Mouse (Mus musculus) c-Kit-positive CD71-positive TER-119-positive erythroid progenitor cells, embryonic 14.5 days (primary cell): ENCODE data around the gene Stk11ip.

Source experiments
- DNase-seq: peaks from one replicate; pipeline ENCODE4 v3.0.0-alpha.2; 2013; ENCODE audit warnings: low spot score

Gene Stk11ip

GRCm38 (mm10) chr1:75541496-75541895, 20.2 kb downstream of the Stk11ip start:
- DNase-seq, result no peak

GRCm38 (mm10) chr1:75544351-75544750, 23.0 kb downstream of the Stk11ip start:
- no peak for DNase-seq

GRCm38 (mm10) chr1:75545965-75546956, 24.9 kb downstream of the Stk11ip start, which contains the start of gene Slc4a3:
Slc4a3 (plus strand) TSS chr1:75546266.
- DNase-seq, result no peak

GRCm38 (mm10) chr1:75547351-75547750, 26.0 kb downstream of the Stk11ip start:
- DNase-seq, result no peak

GRCm38 (mm10) chr1:75548083-75548482, 26.8 kb downstream of the Stk11ip start:
- no peak for DNase-seq

GRCm38 (mm10) chr1:75548871-75549270, 27.5 kb downstream of the Stk11ip start:
- DNase-seq, result no peak

GRCm38 (mm10) chr1:75549289-75550279, 28.3 kb downstream of the Stk11ip start:
- no peak for DNase-seq

- no peak for DNase-seq
These were observed 29.3 kb downstream of the Stk11ip start for GRCm38 (mm10) chr1:75550586-75550985.

GRCm38 (mm10) chr1:75555680-75556079, 34.4 kb downstream of the Stk11ip start:
- DNase-seq, result no peak

GRCm38 (mm10) chr1:75556143-75556781, 34.9 kb downstream of the Stk11ip start:
- DNase-seq, result no peak

GRCm38 (mm10) chr1:75557041-75557440, 35.7 kb downstream of the Stk11ip start:
- no peak for DNase-seq

- no peak for DNase-seq
These were observed 37.3 kb downstream of the Stk11ip start for GRCm38 (mm10) chr1:75558388-75559178.

- DNase-seq, result peak; percentile 63
These were observed 38.0 kb downstream of the Stk11ip start for GRCm38 (mm10) chr1:75559212-75559925.

- no peak for DNase-seq
These were observed 39.0 kb downstream of the Stk11ip start for GRCm38 (mm10) chr1:75560206-75560913.

GRCm38 (mm10) chr1:75561221-75561897, 40.0 kb downstream of the Stk11ip start:
- no peak for DNase-seq

GRCm38 (mm10) chr1:75561898-75562238, 40.5 kb downstream of the Stk11ip start:
- no peak for DNase-seq

GRCm38 (mm10) chr1:75564102-75564501, 42.8 kb downstream of the Stk11ip start:
- DNase-seq, result no peak

GRCm38 (mm10) chr1:75564916-75565315, 43.6 kb downstream of the Stk11ip start:
- DNase-seq, result no peak

- DNase-seq, result no peak
These were observed 44.3 kb downstream of the Stk11ip start for GRCm38 (mm10) chr1:75565616-75566015.
